Mouse (Mus musculus) ZHBTc4 (cell line): ENCODE results near the gene Siglecf.
A peak's percentile ranks its signal among the peaks of the same experiment; 100 is the strongest.

Experiments used
- DNase-seq: peaks from one replicate; pipeline ENCODE4 v3.0.0-alpha.2; 2011; ENCODE audit warnings: low read depth, low spot score

The Siglecf gene

GRCm38 (mm10) chr7:43362021-43362420 is 10.9 kb downstream of the Siglecf start:
- no peak for DNase-seq

GRCm38 (mm10) chr7:43378226-43378625 is 27.1 kb downstream of the Siglecf start:
- peak; percentile 76 for DNase-seq

GRCm38 (mm10) chr7:43392349-43393121 is 41.4 kb downstream of the Siglecf start:
- no peak for DNase-seq

GRCm38 (mm10) chr7:43399501-43399900 is 48.4 kb downstream of the Siglecf start:
- no peak for DNase-seq

- DNase-seq = no peak
Measured at GRCm38 (mm10) chr7:43402718-43403117, 51.6 kb downstream of the Siglecf start.

GRCm38 (mm10) chr7:43407573-43407972 is 56.4 kb downstream of the Siglecf start:
- no peak for DNase-seq

- no peak for DNase-seq
Measured at GRCm38 (mm10) chr7:43408131-43408553, 57.0 kb downstream of the Siglecf start, which contains the start of gene Siglecg. TSS of gene Siglecg (plus strand) at chr7:43408204.

GRCm38 (mm10) chr7:43409084-43409483 is 57.9 kb downstream of the Siglecf start:
- no peak for DNase-seq
